Mouse (Mus musculus) stomach, embryonic 14.5 days (tissue): Measurements from ENCODE around the gene Rnf185. TPM values are rescaled to one million over a fixed set of nuclear protein-coding genes. Genes with fewer than 3 reads are reported as not detected.

Source experiments
- ATAC-seq: fragments of 200-750 bp; cut with Nextera tagmentation; 2 replicates; pipeline ENCODE4 v1.8.0; 2017; ENCODE audit warnings: low read depth, moderate TSS enrichment; ENCODE audit not compliant: insufficient number of reproducible peaks, insufficient read depth, low FRiP score
- H3K27ac ChIP-seq: fragments of 300-500 bp; sonication (generic); 2 replicates; pipeline ENCODE4 v1.5.1; 2014; ENCODE audit warnings: mild to moderate bottlenecking, low read length, moderate library complexity, mixed read lengths
- H3K27me3 ChIP-seq: fragments of 300-500 bp; sonication (generic); 2 replicates; pipeline ENCODE4 v1.6.1; 2014; ENCODE audit warnings: low read length, control low read depth, mixed read lengths; ENCODE audit not compliant: control insufficient read depth, insufficient read depth
- H3K36me3 ChIP-seq: fragments of 300-500 bp; sonication (generic); 2 replicates; pipeline ENCODE4 v1.6.1; 2014; ENCODE audit warnings: mild to moderate bottlenecking, control low read depth, low read length, moderate library complexity, mixed read lengths; ENCODE audit not compliant: control insufficient read depth, insufficient read depth
- H3K4me1 ChIP-seq: fragments of 300-500 bp; sonication (generic); 2 replicates; pipeline ENCODE4 v1.6.1; 2014; ENCODE audit warnings: low read length, control low read depth, mixed read lengths; ENCODE audit not compliant: control insufficient read depth, insufficient read depth
- H3K4me2 ChIP-seq: fragments of 300-500 bp; sonication (generic); replicated peaks from 2 replicates; pipeline ENCODE4 v1.6.1; 2014; ENCODE audit warnings: low read depth, low read length, control low read depth
- H3K4me3 ChIP-seq: fragments of 300-500 bp; sonication (generic); 2 replicates; pipeline ENCODE4 v1.5.1; 2014; ENCODE audit warnings: low read depth, low read length, control low read depth
- H3K9ac ChIP-seq: fragments of 300-500 bp; sonication (generic); replicated peaks from 2 replicates; pipeline ENCODE4 v1.6.1; 2014; ENCODE audit warnings: low read depth, mild to moderate bottlenecking, control low read depth, low read length, moderate library complexity, mixed read lengths
- H3K9me3 ChIP-seq: fragments of 300-500 bp; sonication (generic); 2 replicates; pipeline ENCODE4 v1.6.1; 2016; ENCODE audit warnings: low read depth, low read length, control low read depth; ENCODE audit not compliant: control insufficient read depth
- WGBS: fragments of 180-500 bp; shearing (Covaris S2); extraction: QIAGEN DNeasy Blood & Tissue Kit; methylation state at CpG from one replicate; pipeline ENCODE4 v1.1.7; 2014; 5-methylcytosine and 5-hydroxymethylcytosine counted together
- polyA plus RNA-seq: library from polyadenylated mRNA; unstranded; fragments of >200 nt; fragmentation: Nextera tagmentation; extraction: Ambion mirVana; gene quantifications from 2 replicates; pipeline ENCODE4 v1.2.1, GENCODE M21; 2014

Gene Rnf185
- polyA plus RNA-seq, 1 experiment from 2014 or later = 34.2 TPM

DNA sequence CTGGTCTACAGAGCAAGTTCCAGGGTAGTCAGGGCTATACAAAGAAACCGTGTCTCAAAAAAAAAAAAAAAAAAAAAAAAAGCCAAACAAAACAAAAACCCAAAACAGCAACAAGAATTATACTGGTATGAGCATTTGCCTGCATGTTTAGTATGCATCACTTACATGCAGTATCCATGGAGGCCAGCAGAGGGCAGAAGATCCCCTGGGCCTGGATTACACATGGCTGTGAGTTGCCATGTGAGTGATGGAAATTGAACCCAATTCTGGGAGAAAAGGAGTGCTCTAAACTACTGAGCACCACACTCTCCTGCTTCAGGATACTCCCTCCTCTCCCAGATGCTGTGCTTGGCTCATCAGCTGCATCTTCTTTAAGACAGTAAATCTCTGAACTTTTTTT is 4.2 kb upstream of the Rnf185 start:
- Histone ChIP-seq H3K4me1 (peaks cover 7% of the 10 kb centered on the region; the same call in 1 of the 2 replicates), H3K27ac (no peak overlapping the region), H3K4me2 (no peak overlapping the region), H3K36me3 (no peaks in the 10 kb centered on the region; the same call in 1 of the 2 replicates), H3K27me3 (no peaks in the 10 kb centered on the region), H3K4me3 (no peak overlapping the region), H3K9ac (no peak overlapping the region), H3K9me3 (no peaks in the 10 kb centered on the region)
- ATAC-seq = no peak
- 30% methylated on average over 1 of the region's 1 CpGs for WGBS

DNA sequence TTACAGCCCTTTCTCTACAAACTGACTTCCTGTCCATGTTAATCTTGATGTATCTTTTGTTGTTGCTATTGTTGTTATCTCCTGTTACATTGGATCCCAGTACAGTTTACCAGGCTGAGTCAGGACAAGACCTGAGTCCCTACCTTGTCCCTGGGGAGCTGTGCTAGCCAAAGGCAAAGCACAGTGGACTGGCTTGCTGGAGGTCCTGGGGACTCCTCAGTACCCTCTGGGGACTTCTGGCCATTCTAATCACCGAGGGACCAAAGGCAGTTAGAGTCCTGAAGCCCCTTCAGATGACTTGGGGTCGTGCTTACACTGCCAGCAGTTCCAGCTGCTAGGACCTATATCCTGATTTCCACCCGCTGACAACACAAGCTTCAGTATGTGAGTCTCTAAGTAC is 2.3 kb upstream of the Rnf185 start:
- 96% methylated on average over 3 of the region's 3 CpGs for WGBS

DNA sequence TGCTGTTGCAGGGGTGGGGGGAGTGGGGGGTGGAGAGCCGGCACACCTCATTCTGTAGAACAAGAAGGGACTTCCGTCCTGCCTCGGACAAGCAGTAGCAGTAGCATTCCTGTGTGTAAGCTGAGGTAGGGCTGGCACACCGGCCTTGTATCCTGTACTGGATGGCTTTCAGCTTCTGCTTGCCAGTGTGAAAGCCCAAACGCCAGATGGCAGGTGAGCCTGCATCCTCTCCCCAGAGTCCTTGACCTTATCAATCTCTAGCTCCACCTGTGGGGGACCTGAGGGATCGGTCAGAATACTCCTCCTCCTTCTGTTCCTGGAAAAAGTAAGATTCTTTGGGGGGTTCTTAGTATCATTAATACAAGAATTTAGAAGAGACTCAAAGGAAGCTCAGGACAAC is 1.3 kb upstream of the Rnf185 start:
- H3K27me3 ChIP-seq = no peaks in the 10 kb centered on the region
- H3K9ac ChIP-seq = no peak overlapping the region
- H3K4me1 ChIP-seq = peaks cover 12% of the 10 kb centered on the region
- WGBS = 54% methylated on average over 6 of the region's 6 CpGs
- H3K36me3 ChIP-seq = no peaks in the 10 kb centered on the region; the same call in 1 of the 2 replicates
- no peaks in the 10 kb centered on the region for H3K9me3 ChIP-seq
- H3K4me3 ChIP-seq = peak overlapping the region; percentile 78
- H3K4me2 ChIP-seq = peak overlapping the region; percentile 88
- ATAC-seq = no peak
- H3K27ac ChIP-seq = no peak overlapping the region

More for the DNA sequence above, 2.3 kb upstream of the Rnf185 start:
- no peak overlapping the region for H3K4me2 ChIP-seq
- no peak for ATAC-seq
- H3K36me3 ChIP-seq = no peaks in the 10 kb centered on the region; the same call in 1 of the 2 replicates
- no peak overlapping the region for H3K9ac ChIP-seq
- no peak overlapping the region for H3K27ac ChIP-seq
- no peaks in the 10 kb centered on the region for H3K9me3 ChIP-seq
- peaks cover 12% of the 10 kb centered on the region for H3K4me1 ChIP-seq
- no peaks in the 10 kb centered on the region for H3K27me3 ChIP-seq
- H3K4me3 ChIP-seq = no peak overlapping the region

DNA sequence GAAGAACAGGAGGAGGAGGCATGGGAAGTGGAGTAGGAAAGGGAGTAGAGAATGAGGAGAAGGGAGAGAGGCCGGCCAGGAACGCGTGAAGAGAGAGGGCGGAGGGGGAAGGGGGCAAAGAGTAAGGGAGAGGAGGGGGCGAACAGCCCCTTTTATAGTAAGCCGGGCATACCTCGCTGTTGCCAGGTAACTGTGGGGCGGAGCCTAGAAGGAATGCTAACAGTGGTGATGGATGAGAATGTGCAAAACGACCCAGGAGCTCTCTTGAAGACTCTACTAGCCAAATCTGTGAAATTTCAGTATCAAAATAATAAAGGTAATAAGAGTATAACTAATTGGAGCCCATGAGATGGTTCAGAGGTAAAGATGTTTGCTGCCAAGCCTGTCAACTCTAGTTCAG is 606 bp upstream of the Rnf185 start:
- peak overlapping the region; percentile 48 for H3K9ac ChIP-seq
- H3K4me1 ChIP-seq = peaks cover 12% of the 10 kb centered on the region
- H3K27me3 ChIP-seq = no peaks in the 10 kb centered on the region
- peak; percentile 28; the same call in 1 of the 2 replicates for ATAC-seq
- H3K27ac ChIP-seq = peak overlapping the region; percentile 86
- no peaks in the 10 kb centered on the region; the same call in 1 of the 2 replicates for H3K36me3 ChIP-seq
- 2% methylated on average over 9 of the region's 9 CpGs for WGBS
- peak overlapping the region; percentile 78 for H3K4me3 ChIP-seq
- peak overlapping the region; percentile 88 for H3K4me2 ChIP-seq
- H3K9me3 ChIP-seq = no peaks in the 10 kb centered on the region

DNA sequence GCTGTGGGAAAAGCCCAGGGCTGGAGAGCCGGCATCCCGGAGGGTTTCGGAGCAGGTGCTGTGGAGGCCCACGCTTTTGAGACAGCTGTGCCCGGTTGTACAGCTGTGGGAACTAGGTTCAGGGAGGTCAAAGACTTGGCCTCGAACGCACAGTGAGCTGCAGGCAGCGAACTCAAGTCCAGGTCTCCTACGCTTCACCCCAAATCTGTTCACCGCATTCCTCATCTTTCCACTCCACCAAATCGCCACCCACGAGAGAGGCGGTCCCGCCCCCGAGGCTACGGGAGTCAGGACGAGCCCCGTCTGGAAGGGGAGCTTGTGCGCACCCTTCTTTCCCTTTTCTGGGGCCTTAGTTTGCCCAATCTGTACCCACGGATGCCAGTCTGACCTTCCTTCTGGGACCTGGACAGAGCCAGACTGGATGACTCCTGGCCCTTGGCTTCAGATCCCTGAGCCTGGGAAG is 431 bp downstream of the Rnf185 start:
- under 1% methylated on average over 20 of the region's 20 CpGs for WGBS

DNA sequence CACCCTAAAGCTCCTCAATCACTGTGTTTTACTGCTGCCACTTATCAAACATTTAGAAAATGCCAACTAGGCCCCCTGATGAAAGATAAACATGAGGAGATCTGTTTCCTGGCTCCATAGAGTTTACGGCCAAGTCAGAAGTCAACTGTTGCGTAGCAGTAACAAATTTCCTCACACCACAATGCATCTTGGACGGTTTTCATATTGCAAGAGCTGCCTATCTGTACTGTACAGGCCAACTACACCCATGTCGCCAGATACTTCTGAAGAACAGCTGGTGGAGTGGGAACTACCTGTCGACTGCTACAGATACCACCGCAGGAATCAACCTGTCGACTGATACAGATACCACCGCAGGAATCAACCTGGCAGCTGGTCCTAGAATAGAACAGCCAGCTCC is 7.3 kb downstream of the Rnf185 start:
- 81% methylated on average over 8 of the region's 8 CpGs for WGBS
- H3K27ac ChIP-seq = no peak overlapping the region
- no peaks in the 10 kb centered on the region for H3K36me3 ChIP-seq
- no peak for ATAC-seq
- no peaks in the 10 kb centered on the region for H3K9me3 ChIP-seq
- H3K27me3 ChIP-seq = no peaks in the 10 kb centered on the region
- H3K4me3 ChIP-seq = no peak overlapping the region
- no peak overlapping the region for H3K4me2 ChIP-seq
- no peak overlapping the region for H3K9ac ChIP-seq
- H3K4me1 ChIP-seq = no peaks in the 10 kb centered on the region

More for the DNA sequence above, 431 bp downstream of the Rnf185 start:
- H3K9me3 ChIP-seq = no peaks in the 10 kb centered on the region
- H3K4me2 ChIP-seq = peak overlapping the region; percentile 70
- no peaks in the 10 kb centered on the region; the same call in 1 of the 2 replicates for H3K36me3 ChIP-seq
- no peak for ATAC-seq
- no peaks in the 10 kb centered on the region for H3K27me3 ChIP-seq
- H3K27ac ChIP-seq = peak overlapping the region; percentile 86
- H3K4me1 ChIP-seq = peaks cover 12% of the 10 kb centered on the region
- H3K9ac ChIP-seq = peak overlapping the region; percentile 47
- H3K4me3 ChIP-seq = peak overlapping the region; percentile 78

DNA sequence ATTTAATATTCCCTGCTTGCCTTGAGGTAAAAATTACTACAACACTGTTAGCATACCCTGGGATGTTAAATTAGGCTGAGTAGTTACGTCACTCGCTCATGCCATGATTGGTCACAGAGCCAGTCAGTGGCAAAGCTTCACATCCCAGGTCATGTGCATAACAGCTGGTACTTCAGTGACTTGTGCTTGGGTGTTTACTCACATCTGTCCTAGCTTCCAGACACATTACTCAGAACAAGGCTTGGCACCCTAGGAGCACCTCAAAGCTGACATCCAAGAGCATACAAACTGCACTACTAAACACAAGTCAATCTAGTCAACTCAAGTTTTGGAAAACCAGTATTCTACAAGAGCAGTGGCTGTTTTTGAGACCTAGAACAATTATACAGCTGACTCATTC is 9.1 kb downstream of the Rnf185 start:
- no peak overlapping the region for H3K4me3 ChIP-seq
- WGBS = 89% methylated on average over 2 of the region's 2 CpGs
- ATAC-seq = no peak

DNA sequence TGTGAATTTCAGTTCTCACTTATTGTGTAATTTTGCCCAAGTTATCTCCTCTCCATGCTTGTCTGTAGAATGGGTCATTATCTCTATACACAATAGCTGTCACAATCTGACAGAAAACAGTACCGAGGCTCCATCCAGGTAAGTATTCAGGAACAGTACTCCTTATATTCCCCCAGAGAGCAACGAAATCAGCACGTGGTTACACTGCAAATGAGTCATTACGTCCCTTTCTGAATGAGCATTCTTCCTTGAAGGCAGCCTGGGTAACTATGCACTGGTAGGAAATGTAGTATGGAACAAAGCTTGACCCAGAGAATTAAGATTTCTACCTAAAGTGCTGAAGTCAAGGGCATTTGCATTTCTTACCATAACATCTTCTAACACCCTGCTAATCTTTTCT is 9.5 kb downstream of the Rnf185 start:
- no peak for ATAC-seq
- H3K4me1 ChIP-seq = no peaks in the 10 kb centered on the region
- H3K9ac ChIP-seq = no peak overlapping the region
- no peak overlapping the region for H3K4me2 ChIP-seq
- 82% methylated on average over 4 of the region's 4 CpGs for WGBS
- no peaks in the 10 kb centered on the region for H3K36me3 ChIP-seq
- no peaks in the 10 kb centered on the region for H3K9me3 ChIP-seq
- H3K4me3 ChIP-seq = no peak overlapping the region
- H3K27me3 ChIP-seq = no peaks in the 10 kb centered on the region
- H3K27ac ChIP-seq = no peak overlapping the region

More for the DNA sequence above, 9.1 kb downstream of the Rnf185 start:
- Histone ChIP-seq H3K4me1 (no peaks in the 10 kb centered on the region), H3K4me2 (no peak overlapping the region), H3K9ac (no peak overlapping the region), H3K27me3 (no peaks in the 10 kb centered on the region), H3K27ac (no peak overlapping the region), H3K36me3 (no peaks in the 10 kb centered on the region), H3K9me3 (no peaks in the 10 kb centered on the region)
